Mouse (Mus musculus) gastrocnemius, adult 18-20 months (tissue): ENCODE data around the gene Usp37. TPM values are rescaled to one million over a fixed set of nuclear protein-coding genes. Genes with fewer than 3 reads are reported as not detected.
"Not testable (repeated sequence)": the region's sequence is repeated elsewhere in the genome, so short reads cannot be mapped to it uniquely, and the experiment has no call there.

Source experiments
- DNase-seq: peaks from one replicate; pipeline ENCODE4 v3.0.0; 2021; ENCODE audit warnings: low spot score
- long read RNA-seq, 2 experiments: library from polyadenylated mRNA; stranded (forward); transcript quantifications; one replicate each; pipeline ENCODE4 v2.0.0; 2021
- total RNA-seq, 2 experiments: library from RNA; stranded (reverse); gene quantifications; 2 replicates each; pipeline ENCODE4 v1.2.3; 2021

Gene Usp37
- 1 to 10 TPM; 7.2 to 7.8 TPM for total RNA-seq
- long read RNA-seq, experiment 1, partial matches to known transcripts, result 1 of 9 reads
- long read RNA-seq, experiment 1, other reads (novel, unspliced or antisense), result 8 of 9 reads
- long read RNA-seq, experiment 2, partial matches to known transcripts, result 1 of 4 reads
- long read RNA-seq, experiment 2, other reads (novel, unspliced or antisense), result 3 of 4 reads

DNA sequence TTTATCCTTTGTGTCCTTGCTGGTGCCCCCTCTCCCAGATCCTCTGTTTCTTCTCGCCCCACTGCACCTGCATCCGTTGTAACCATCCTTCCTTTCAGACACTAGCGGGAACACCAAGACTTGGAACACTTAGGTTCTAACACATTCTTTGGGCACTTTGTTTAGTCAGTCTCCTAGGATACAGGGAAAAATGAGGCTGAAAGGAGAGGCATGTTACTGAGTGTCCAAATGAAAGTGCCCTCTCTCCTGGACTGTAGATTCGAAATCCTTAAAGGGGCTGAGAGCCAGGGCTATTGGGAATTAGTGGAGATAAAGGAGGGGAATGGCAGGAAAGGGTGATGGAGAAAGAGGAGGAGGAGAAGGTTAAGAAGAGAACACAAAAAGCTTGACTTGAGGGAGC is at the start of gene Usp37:
Usp37 (minus strand) TSS at position 101 of the 400 bp plus-strand sequence.
- DNase-seq, result no peak

- DNase-seq, result peak; percentile 99
These were observed 43.8 kb upstream of the Usp37 start, which contains the start of the genes Zfp142 and Bcs1l for GRCm38 (mm10) chr1:74587773-74588445. TSS of gene Zfp142 (minus strand) at chr1:74588246. TSS of gene Bcs1l (plus strand) at chr1:74588289.

- DNase-seq, result no peak
These were observed 43.2 kb upstream of the Usp37 start for GRCm38 (mm10) chr1:74587233-74587772.

GRCm38 (mm10) chr1:74584616-74585398 is 40.7 kb upstream of the Usp37 start:
- DNase-seq, result peak; percentile 69

GRCm38 (mm10) chr1:74582621-74583020 is 38.5 kb upstream of the Usp37 start:
- DNase-seq, result no peak

GRCm38 (mm10) chr1:74569739-74570719 is 25.9 kb upstream of the Usp37 start:
- no peak for DNase-seq

DNA sequence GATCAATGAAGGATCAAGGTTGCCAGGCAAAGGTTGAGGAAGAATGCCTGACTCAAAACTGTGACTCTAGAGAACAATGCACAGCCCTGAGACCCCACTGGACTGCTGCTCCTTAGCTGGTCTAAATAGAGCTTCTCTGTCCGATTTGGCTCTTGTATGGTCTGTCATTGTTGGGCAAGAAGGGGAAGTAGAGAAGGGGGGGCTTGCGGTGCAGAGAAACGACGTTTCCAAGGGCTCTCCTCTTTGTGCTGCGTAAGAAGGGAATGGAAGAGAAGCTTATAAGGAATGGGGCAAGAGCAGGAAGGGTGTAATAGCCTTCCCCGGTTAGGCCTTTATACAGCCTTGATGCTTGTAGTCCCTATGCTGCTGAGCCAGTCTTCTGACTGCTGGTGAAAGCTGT is 21.8 kb upstream of the Usp37 start:
- no peak for DNase-seq

- no peak for DNase-seq
These were observed 15.0 kb upstream of the Usp37 start for GRCm38 (mm10) chr1:74559061-74559460.

GRCm38 (mm10) chr1:74542451-74542961 is 1.6 kb downstream of the Usp37 start, which contains the start of gene Plcd4:
TSS of gene Plcd4 (plus strand) at chr1:74542888.
- DNase-seq, result peak; percentile 50

DNA sequence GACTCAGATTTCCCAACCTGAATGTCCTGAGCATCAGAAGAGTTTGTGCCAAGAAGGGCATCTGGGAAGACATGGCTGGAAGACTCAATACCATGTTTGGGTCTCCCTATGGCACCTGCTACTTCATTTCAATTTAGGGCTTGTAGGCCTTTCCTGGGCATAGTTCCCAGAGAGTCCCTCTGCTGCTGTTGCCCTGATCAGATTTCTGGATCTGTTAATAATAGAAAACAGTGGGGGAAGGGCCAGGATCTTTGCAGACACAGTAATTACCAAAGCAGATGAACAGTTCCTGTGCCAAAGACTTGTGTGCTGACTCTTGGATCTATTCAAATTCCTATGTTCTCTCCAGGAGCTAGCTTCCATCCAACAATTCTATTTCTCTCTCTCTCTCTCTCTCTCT is 5.4 kb downstream of the Usp37 start:
- DNase-seq, result peak; percentile 90

DNA sequence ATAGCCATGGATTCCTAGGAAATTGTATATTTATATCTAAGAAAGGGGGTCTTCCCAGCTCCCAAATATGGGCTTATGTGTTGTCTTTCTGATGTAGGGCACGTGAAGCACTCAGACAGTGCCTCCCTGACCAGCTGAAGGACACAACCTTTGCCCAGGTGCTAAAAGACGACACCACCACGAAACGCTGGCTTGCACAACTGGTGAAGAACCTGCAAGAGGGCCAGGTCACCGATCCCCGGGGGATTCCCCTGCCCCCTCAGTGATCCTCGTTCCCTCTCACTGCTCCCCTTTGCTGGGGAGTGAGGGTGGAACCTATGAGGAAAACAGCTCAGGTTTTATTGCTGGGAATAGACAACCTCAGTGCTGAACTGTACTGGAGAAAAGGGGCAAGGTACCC is 15.5 kb downstream of the Usp37 start:
- no peak for DNase-seq

DNA sequence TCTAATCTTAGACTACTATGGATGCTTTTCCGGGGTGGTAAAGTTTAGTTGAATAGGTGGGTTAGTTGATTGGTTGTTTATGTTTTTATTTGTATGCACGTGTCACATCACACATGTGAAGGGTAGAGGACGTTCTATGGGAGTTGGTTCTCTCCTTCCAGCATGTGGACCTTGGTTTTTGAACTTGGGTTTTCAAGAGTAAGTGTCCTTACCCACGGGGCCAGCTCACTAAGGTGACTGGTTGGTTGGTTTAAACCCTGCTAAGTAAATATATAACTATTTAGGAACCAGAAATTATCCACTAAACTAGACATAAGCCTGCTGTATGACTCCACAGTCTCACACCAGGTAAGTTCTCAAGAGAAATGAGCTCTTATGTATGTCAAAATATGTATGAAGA is 19.3 kb downstream of the Usp37 start:
- no peak for DNase-seq

GRCm38 (mm10) chr1:74519875-74520274 is 24.2 kb downstream of the Usp37 start:
- DNase-seq, result no peak

DNA sequence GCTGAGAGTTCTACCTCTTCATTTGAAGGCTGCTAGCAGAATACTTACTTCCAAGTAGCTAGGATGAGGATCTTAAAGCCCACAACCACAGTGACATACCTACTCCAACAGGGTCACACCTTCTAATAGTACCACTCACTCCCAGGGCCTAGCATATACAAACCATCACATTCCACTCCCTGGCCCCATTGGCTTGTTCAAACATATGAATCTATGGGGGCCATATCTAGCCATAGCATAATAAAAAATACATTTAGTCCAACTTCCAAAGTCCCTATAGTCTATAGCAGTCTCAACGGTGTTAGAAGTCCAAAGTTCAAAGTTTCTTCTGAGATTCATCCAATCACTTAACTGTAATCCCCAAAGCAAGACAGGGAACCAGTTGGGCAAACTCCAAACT is 31.1 kb downstream of the Usp37 start:
- not testable (repeated sequence) for DNase-seq

- DNase-seq, result no peak
These were observed 32.8 kb downstream of the Usp37 start for GRCm38 (mm10) chr1:74511306-74511705.

DNA sequence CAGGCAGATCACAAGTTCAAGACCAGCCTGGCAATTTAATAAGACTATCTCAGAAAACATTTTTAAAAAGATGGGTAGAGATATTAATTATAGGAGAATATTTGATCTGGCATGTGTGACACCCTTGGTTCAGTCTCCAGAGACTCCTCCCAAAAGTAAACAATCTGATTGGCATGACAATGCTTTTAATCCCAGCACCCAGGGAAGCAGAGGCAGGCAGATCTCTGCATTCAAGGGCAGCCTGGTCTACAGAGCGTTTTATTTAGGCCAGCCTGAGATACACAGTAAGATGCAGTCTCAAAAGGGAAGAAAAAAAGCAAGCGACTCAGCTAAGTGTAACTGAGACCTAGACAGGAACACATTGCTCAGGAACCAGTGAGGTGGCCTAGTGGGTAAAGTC is 36.3 kb downstream of the Usp37 start:
- DNase-seq, result no peak

- DNase-seq, result no peak
These were observed 37.6 kb downstream of the Usp37 start for GRCm38 (mm10) chr1:74506471-74506881.

GRCm38 (mm10) chr1:74505721-74506464 is 38.2 kb downstream of the Usp37 start, which contains the start of gene Cnot9:
TSS of gene Cnot9 (plus strand) at chr1:74506058.
- peak; percentile 100 for DNase-seq

DNA sequence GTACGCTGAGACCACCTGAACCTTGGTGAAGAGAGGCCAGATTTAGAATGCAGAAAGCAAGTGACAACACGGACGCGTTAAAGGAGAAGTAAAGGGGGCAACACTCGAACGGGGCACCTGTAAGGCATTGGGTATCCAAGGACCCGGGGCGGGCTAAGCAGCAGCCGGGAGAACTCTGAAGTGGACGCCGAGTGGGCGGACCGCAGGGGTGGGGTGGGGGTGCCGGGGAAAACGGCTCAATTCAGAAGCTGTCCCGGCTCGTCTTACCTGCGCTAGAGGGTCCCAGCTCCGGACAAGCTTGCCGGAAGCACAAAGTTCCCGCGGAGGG is 38.7 kb downstream of the Usp37 start:
- DNase-seq, result no peak

DNA sequence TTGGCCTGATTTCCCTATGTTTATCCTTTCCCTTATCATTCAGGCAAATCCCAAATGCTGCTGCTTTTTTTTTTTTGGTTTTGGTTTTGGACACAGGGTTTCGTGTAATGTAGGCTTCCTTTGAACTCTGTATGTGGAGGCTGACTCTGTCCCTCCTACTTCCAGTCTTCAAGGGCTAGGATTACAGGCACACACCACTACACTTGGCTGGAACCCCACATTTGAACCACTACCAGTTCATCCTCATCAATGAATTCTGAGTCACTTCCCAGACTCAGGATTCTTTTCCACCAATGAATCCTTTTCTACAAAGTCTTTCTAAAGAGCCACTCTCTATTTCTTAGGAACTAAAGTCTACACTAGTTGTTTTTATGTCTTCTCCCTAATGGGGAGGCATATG is 43.0 kb downstream of the Usp37 start:
- DNase-seq, result no peak
